Mouse (Mus musculus) CH12.LX (cell line): ENCODE results near the gene Zdhhc21. TPM values are rescaled to one million over a fixed set of nuclear protein-coding genes. Genes with fewer than 3 reads are reported as not detected.

Source experiments
- DNase-seq: peaks from one replicate; pipeline ENCODE4 v3.0.0-alpha.2; 2013; ENCODE audit errors: extremely low read depth
- H3K27ac ChIP-seq: 2 replicates; pipeline ENCODE4 v1.5.1; 2012; ENCODE audit warnings: low read depth, mild to moderate bottlenecking, control low read depth, moderate library complexity; ENCODE audit not compliant: insufficient read depth
- H3K27me3 ChIP-seq: replicated peaks from 2 replicates; pipeline ENCODE3; 2012; ENCODE audit warnings: inconsistent platforms
- H3K36me3 ChIP-seq, 2 experiments: replicated peaks in 1 of 2; 2 replicates each; pipeline versions ENCODE3 to v1.6.1; 2012; ENCODE audit warnings: inconsistent platforms in 1 of 2, low read length in 1 of 2, mild to moderate bottlenecking in 1 of 2, mixed read lengths in 1 of 2, moderate library complexity in 1 of 2; ENCODE audit not compliant: control insufficient read depth in 1 of 2, insufficient read depth in 1 of 2
- H3K4me1 ChIP-seq, 2 experiments: 2 replicates each; pipeline ENCODE4 v1.6.1; 2012; ENCODE audit warnings: inconsistent platforms in 1 of 2, moderate library complexity in 1 of 2; ENCODE audit not compliant: insufficient read depth in 2 of 2, control insufficient read depth in 1 of 2
- H3K4me2 ChIP-seq: 2 replicates; pipeline ENCODE4 v1.6.1; 2012; ENCODE audit warnings: low read depth, mild to moderate bottlenecking, control low read depth; ENCODE audit not compliant: poor library complexity, insufficient read depth, severe bottlenecking
- H3K4me3 ChIP-seq, 3 experiments: fragments of 150-350 bp in 1 of 3; sonication (generic) in 1 of 3; replicated peaks in 1 of 3; 2 replicates each; pipeline versions ENCODE3 to v1.5.1; 2011 to 2012; ENCODE audit warnings: low read depth in 2 of 3, low read length in 2 of 3, mild to moderate bottlenecking in 2 of 3, moderate library complexity in 2 of 3, control low read depth in 1 of 3, improper control_type of control experiment in 1 of 3, inconsistent platforms in 1 of 3, mixed read lengths in 1 of 3; ENCODE audit not compliant: poor library complexity in 1 of 3
- H3K79me2 ChIP-seq: replicated peaks from 2 replicates; pipeline ENCODE4 v1.6.1; 2012; ENCODE audit warnings: mild to moderate bottlenecking, moderate library complexity; ENCODE audit not compliant: control insufficient read depth, poor library complexity, insufficient read depth, severe bottlenecking; ENCODE audit errors: extremely low read depth
- H3K9ac ChIP-seq: 2 replicates; pipeline ENCODE4 v1.6.1; 2012; ENCODE audit warnings: low read depth, mild to moderate bottlenecking, control low read depth, moderate library complexity; ENCODE audit not compliant: insufficient read depth
- H3K9me3 ChIP-seq: replicated peaks from 2 replicates; pipeline ENCODE3; 2012; ENCODE audit warnings: low read length, inconsistent platforms, mixed read lengths
- BHLHE40 ChIP-seq: IDR thresholded peaks from 2 replicates; pipeline ENCODE4 v1.6.1; 2011; ENCODE audit warnings: mild to moderate bottlenecking, low read depth, low read length, improper control_type of control experiment
- CHD2 ChIP-seq: IDR thresholded peaks from 2 replicates; pipeline ENCODE4 v1.6.1; 2011; ENCODE audit warnings: low read length, improper control_type of control experiment
- CTCF ChIP-seq, 2 experiments: IDR thresholded peaks in 1 of 2; conservative IDR thresholded peaks in 1 of 2; 2 replicates each; pipeline ENCODE4 v1.5.1; 2011 to 2012; ENCODE audit warnings: low read depth in 2 of 2, low read length in 2 of 2, improper control_type of control experiment in 1 of 2, inconsistent platforms in 1 of 2, mild to moderate bottlenecking in 1 of 2, moderate library complexity in 1 of 2
- E2F4 ChIP-seq: IDR thresholded peaks from 2 replicates; pipeline ENCODE4 v1.6.1; 2011; ENCODE audit warnings: low read depth, low read length, improper control_type of control experiment; ENCODE audit not compliant: insufficient replicate concordance
- EP300 ChIP-seq: IDR thresholded peaks from 2 replicates; pipeline ENCODE4 v1.6.1; 2011; ENCODE audit warnings: low read length, improper control_type of control experiment
- GABPA ChIP-seq: IDR thresholded peaks from 2 replicates; pipeline ENCODE4 v1.6.1; 2012; ENCODE audit warnings: low read depth, low read length, improper control_type of control experiment, inconsistent platforms; ENCODE audit not compliant: insufficient replicate concordance
- HCFC1 ChIP-seq: IDR thresholded peaks from 2 replicates; pipeline ENCODE4 v1.6.1; 2012; ENCODE audit warnings: low read depth, mild to moderate bottlenecking, inconsistent platforms, low read length, improper control_type of control experiment
- JUN ChIP-seq: IDR thresholded peaks from 2 replicates; pipeline ENCODE4 v1.6.1; 2011; ENCODE audit warnings: low read depth, mild to moderate bottlenecking, low read length, improper control_type of control experiment, moderate library complexity; ENCODE audit not compliant: insufficient read depth
- MAZ ChIP-seq: IDR thresholded peaks from 2 replicates; pipeline ENCODE4 v1.6.1; 2012; ENCODE audit warnings: low read depth, mild to moderate bottlenecking, inconsistent platforms, low read length, improper control_type of control experiment, moderate library complexity
- MXI1 ChIP-seq: IDR thresholded peaks from 2 replicates; pipeline ENCODE4 v1.6.1; 2011; ENCODE audit warnings: mild to moderate bottlenecking, low read depth, low read length, improper control_type of control experiment
- MYC ChIP-seq: IDR thresholded peaks from 2 replicates; pipeline ENCODE4 v1.6.1; 2011; ENCODE audit warnings: low read depth, mild to moderate bottlenecking, improper control_type of control experiment, low read length
- PAX5 ChIP-seq: IDR thresholded peaks from 2 replicates; pipeline ENCODE4 v1.6.1; 2012; ENCODE audit warnings: low read length, inconsistent platforms, mixed read lengths
- POLR2A ChIP-seq: IDR thresholded peaks from 2 replicates; pipeline ENCODE4 v1.6.1; 2011; ENCODE audit warnings: low read depth, mild to moderate bottlenecking, improper control_type of control experiment, low read length
- RAD21 ChIP-seq: IDR thresholded peaks from 2 replicates; pipeline ENCODE4 v1.6.1; 2011; ENCODE audit warnings: low read depth, mild to moderate bottlenecking, low read length, improper control_type of control experiment, moderate library complexity
- USF1 ChIP-seq: IDR thresholded peaks from 2 replicates; pipeline ENCODE4 v1.6.1; 2014; ENCODE audit warnings: low read depth, mild to moderate bottlenecking, inconsistent platforms, low read length, improper control_type of control experiment
- ZKSCAN1 ChIP-seq: IDR thresholded peaks from 2 replicates; pipeline ENCODE4 v1.6.1; 2012; ENCODE audit warnings: low read depth, inconsistent platforms, low read length, improper control_type of control experiment, borderline replicate concordance
- ZMIZ1 ChIP-seq: IDR thresholded peaks from 2 replicates; pipeline ENCODE4 v1.6.1; 2012; ENCODE audit warnings: low read depth, mild to moderate bottlenecking, inconsistent platforms, low read length, improper control_type of control experiment
- ZNF384 ChIP-seq: IDR thresholded peaks from 2 replicates; pipeline ENCODE4 v1.6.1; 2012; ENCODE audit warnings: low read depth, low read length, improper control_type of control experiment, inconsistent platforms
- dilution Hi-C: fragments of 300-500 bp; cut with MboI; formaldehyde crosslinking; loops from 2 replicates; pipeline ENCODE4 v1.14.3; 2020; ENCODE audit warnings: low sequenced_read_pairs; ENCODE audit not compliant: extremely low pct_unique_long_range_greater_than_20kb, extremely low pct_ligation_motif_present
- in situ Hi-C: fragments of 300-500 bp; cut with MboI; formaldehyde crosslinking; loops from 3 replicates; pipeline ENCODE4 v1.14.3; 2019; ENCODE audit warnings: low sequenced_read_pairs, low pct_ligation_motif_present, low pct_unique_long_range_greater_than_20kb, mixed read lengths
- polyA plus RNA-seq: library from polyadenylated mRNA; unstranded; fragments of >175 nt; gene quantifications from 2 replicates; pipeline ENCODE4 v1.2.1, GENCODE M21; 2012; ENCODE audit warnings: low read depth; ENCODE audit not compliant: insufficient read length
- total RNA-seq, 2 experiments: library from RNA; depleted of rRNA; stranded (reverse); fragments of 300-350 nt in 1 of 2; fragments of >200 nt in 1 of 2; gene quantifications; 2 replicates each; pipeline ENCODE4 v1.2.3; 2012 to 2014

Zdhhc21 gene
- total and polyA plus RNA-seq, 3 experiments: 8.3 to 16.1 (median 14.0) TPM

- Histone ChIP-seq H3K4me2 (no peak overlapping the region), H3K27me3 (no peaks in the 10 kb centered on the region), H3K27ac (no peak overlapping the region), H3K4me1 (peaks cover 0 to 4% of the 10 kb centered on the region in 2 experiments; a peak in 1 of 4 replicates), H3K79me2 (no peaks in the 10 kb centered on the region), H3K4me3 (no peak overlapping the region), H3K9ac (no peak overlapping the region), H3K36me3 (peaks cover 17 to 45% of the 10 kb centered on the region in 2 experiments), H3K9me3 (no peaks in the 10 kb centered on the region)
- in situ Hi-C loops: no loop called here
- dilution Hi-C loops: no loop called here
- no peak for TF ChIP-seq MAZ
- no peak for TF ChIP-seq EP300
- TF ChIP-seq E2F4: no peak
- TF ChIP-seq JUN: no peak
- no peak for TF ChIP-seq RAD21
- TF ChIP-seq HCFC1: no peak
- no peak for TF ChIP-seq PAX5
- no peak for TF ChIP-seq CHD2
- no peak for TF ChIP-seq ZMIZ1
- TF ChIP-seq ZKSCAN1: no peak
- no peak for TF ChIP-seq MYC
- TF ChIP-seq USF1: no peak
- no peak for DNase-seq
Observed at GRCm38 (mm10) chr4:82831155-82831554, 28.6 kb downstream of the Zdhhc21 start.

- H3K79me2 ChIP-seq: no peaks in the 10 kb centered on the region
- no peak overlapping the region for H3K4me2 ChIP-seq
- H3K27ac ChIP-seq: no peak overlapping the region
- no peaks in the 10 kb centered on the region for H3K9me3 ChIP-seq
- no peak overlapping the region for H3K9ac ChIP-seq
- no peak overlapping the region for H3K4me3 ChIP-seq
- TF ChIP-seq HCFC1 (no peak), CTCF (conservative IDR thresholded peaks at IDR 0.05 in 1 of 2, IDR thresholded peaks at IDR 0.05 in 1 of 2; ENCODE audit: low read depth in 2 of 2, low read length in 2 of 2) (no peak), ZNF384 (no peak), BHLHE40 (no peak), POLR2A (no peak), MXI1 (no peak), RAD21 (no peak), USF1 (no peak), E2F4 (no peak), GABPA (no peak)
- dilution Hi-C loops: no loop called here
- in situ Hi-C loops: no loop called here
- peaks cover 7 to 39% of the 10 kb centered on the region in 2 experiments for H3K36me3 ChIP-seq
- H3K27me3 ChIP-seq: no peaks in the 10 kb centered on the region
- peaks cover 0 to 4% of the 10 kb centered on the region in 2 experiments; a peak in 1 of 4 replicates for H3K4me1 ChIP-seq
- no peak for DNase-seq
Observed at GRCm38 (mm10) chr4:82829429-82829828, 30.3 kb downstream of the Zdhhc21 start.
